Mouse (Mus musculus): ENCODE results near the gene Ppp1r14b. TPM values are rescaled to one million over a fixed set of nuclear protein-coding genes. Genes with fewer than 3 reads are reported as not detected.

The Ppp1r14b gene
- polyA plus RNA-seq, 1 experiment from 2014 or later: 132 TPM

GRCm38 (mm10) chr19:6942249-6942691 lies 32.5 kb upstream of the Ppp1r14b start, which contains the start of gene Gpr137:
Gpr137 (minus strand) TSS chr19:6942480.
- peaks cover 34% of the 10 kb centered on the region for H3K4me1 ChIP-seq (replicated peaks; ENCODE audit: control insufficient read depth, insufficient read depth, low read length)
- H3K36me3 ChIP-seq (ENCODE audit: control insufficient read depth, insufficient read depth): peaks cover 2% of the 10 kb centered on the region; the same call in 1 of the 2 replicates
- peak; percentile 87 for ATAC-seq
- peak within 1 kb of the TSS; percentile 98 for H3K4me3 ChIP-seq (replicated peaks; ENCODE audit: low read length)
- H3K27ac ChIP-seq (ENCODE audit: low read length): peak within 1 kb of the TSS; percentile 97
- peak within 1 kb of the TSS; percentile 99 for H3K9ac ChIP-seq (replicated peaks; ENCODE audit: low read depth, low read length)
- no peaks in the 10 kb centered on the region for H3K9me3 ChIP-seq (ENCODE audit: control insufficient read depth, low read length)
- no peaks in the 10 kb centered on the region for H3K27me3 ChIP-seq (replicated peaks; ENCODE audit: control insufficient read depth, insufficient read depth, low read length)
- under 1% methylated on average over 27 of the region's 27 CpGs for WGBS
- H3K4me2 ChIP-seq (ENCODE audit: low read length): peak within 1 kb of the TSS; percentile 99

- peaks cover 34% of the 10 kb centered on the region for H3K4me1 ChIP-seq (replicated peaks; ENCODE audit: control insufficient read depth, insufficient read depth, low read length)
- H3K9ac ChIP-seq (replicated peaks; ENCODE audit: low read depth, low read length): peak overlapping the region; percentile 99
- H3K4me2 ChIP-seq (ENCODE audit: low read length): peak overlapping the region; percentile 88
- H3K4me3 ChIP-seq (replicated peaks; ENCODE audit: low read length): peak overlapping the region; percentile 98
- H3K27ac ChIP-seq (ENCODE audit: low read length): peak overlapping the region; percentile 97
- H3K27me3 ChIP-seq (replicated peaks; ENCODE audit: control insufficient read depth, insufficient read depth, low read length): no peaks in the 10 kb centered on the region
- H3K36me3 ChIP-seq (ENCODE audit: control insufficient read depth, insufficient read depth): peaks cover 2% of the 10 kb centered on the region; the same call in 1 of the 2 replicates
- WGBS: 23% methylated on average over 5 of the region's 5 CpGs
- ATAC-seq: no peak
- H3K9me3 ChIP-seq (ENCODE audit: control insufficient read depth, low read length): no peaks in the 10 kb centered on the region
These were observed 32.0 kb upstream of the Ppp1r14b start for GRCm38 (mm10) chr19:6942764-6943163.

GRCm38 (mm10) chr19:6943709-6944108 lies 31.1 kb upstream of the Ppp1r14b start:
- Histone ChIP-seq H3K4me1 (replicated peaks; ENCODE audit: control insufficient read depth, insufficient read depth, low read length) (peaks cover 31% of the 10 kb centered on the region), H3K27me3 (replicated peaks; ENCODE audit: control insufficient read depth, insufficient read depth, low read length) (no peaks in the 10 kb centered on the region), H3K4me3 (replicated peaks; ENCODE audit: low read length) (no peak overlapping the region), H3K9ac (replicated peaks; ENCODE audit: low read depth, low read length) (no peak overlapping the region), H3K4me2 (ENCODE audit: low read length) (no peak overlapping the region), H3K27ac (ENCODE audit: low read length) (no peak overlapping the region), H3K9me3 (ENCODE audit: control insufficient read depth, low read length) (no peaks in the 10 kb centered on the region), H3K36me3 (ENCODE audit: control insufficient read depth, insufficient read depth) (peaks cover 2% of the 10 kb centered on the region; the same call in 1 of the 2 replicates)
- no peak for ATAC-seq
- WGBS: 96% methylated on average over 6 of the region's 6 CpGs

GRCm38 (mm10) chr19:6947742-6948141 lies 27.0 kb upstream of the Ppp1r14b start:
- no peak overlapping the region for H3K4me2 ChIP-seq (ENCODE audit: low read length)
- 50% methylated on average over 4 of the region's 4 CpGs for WGBS
- peaks cover 17% of the 10 kb centered on the region for H3K4me1 ChIP-seq (replicated peaks; ENCODE audit: control insufficient read depth, insufficient read depth, low read length)
- no peaks in the 10 kb centered on the region for H3K9me3 ChIP-seq (ENCODE audit: control insufficient read depth, low read length)
- H3K27ac ChIP-seq (ENCODE audit: low read length): no peak overlapping the region
- H3K27me3 ChIP-seq (replicated peaks; ENCODE audit: control insufficient read depth, insufficient read depth, low read length): no peaks in the 10 kb centered on the region
- H3K9ac ChIP-seq (replicated peaks; ENCODE audit: low read depth, low read length): no peak overlapping the region
- no peak for ATAC-seq
- H3K4me3 ChIP-seq (replicated peaks; ENCODE audit: low read length): no peak overlapping the region
- peaks cover 2% of the 10 kb centered on the region; the same call in 1 of the 2 replicates for H3K36me3 ChIP-seq (ENCODE audit: control insufficient read depth, insufficient read depth)

- no peak for ATAC-seq
- peaks cover 17% of the 10 kb centered on the region for H3K4me1 ChIP-seq (replicated peaks; ENCODE audit: control insufficient read depth, insufficient read depth, low read length)
- H3K4me2 ChIP-seq (ENCODE audit: low read length): no peak overlapping the region
- no peak overlapping the region for H3K27ac ChIP-seq (ENCODE audit: low read length)
- no peaks in the 10 kb centered on the region for H3K9me3 ChIP-seq (ENCODE audit: control insufficient read depth, low read length)
- WGBS: 70% methylated on average over 4 of the region's 4 CpGs
- H3K9ac ChIP-seq (replicated peaks; ENCODE audit: low read depth, low read length): no peak overlapping the region
- no peak overlapping the region for H3K4me3 ChIP-seq (replicated peaks; ENCODE audit: low read length)
- H3K36me3 ChIP-seq (ENCODE audit: control insufficient read depth, insufficient read depth): peaks cover 2% of the 10 kb centered on the region; the same call in 1 of the 2 replicates
- no peaks in the 10 kb centered on the region for H3K27me3 ChIP-seq (replicated peaks; ENCODE audit: control insufficient read depth, insufficient read depth, low read length)
These were observed 26.6 kb upstream of the Ppp1r14b start for GRCm38 (mm10) chr19:6948186-6948585.

- ATAC-seq: no peak
- no peak overlapping the region for H3K4me2 ChIP-seq (ENCODE audit: low read length)
These were observed 25.2 kb upstream of the Ppp1r14b start for GRCm38 (mm10) chr19:6949532-6949931.

GRCm38 (mm10) chr19:6949951-6950350 lies 24.8 kb upstream of the Ppp1r14b start:
- Histone ChIP-seq H3K36me3 (ENCODE audit: control insufficient read depth, insufficient read depth) (peaks cover 2% of the 10 kb centered on the region; the same call in 1 of the 2 replicates), H3K4me2 (ENCODE audit: low read length) (peak overlapping the region; percentile 77), H3K9ac (replicated peaks; ENCODE audit: low read depth, low read length) (peak overlapping the region; percentile 76; the same call in 1 of the 2 replicates), H3K27ac (ENCODE audit: low read length) (no peak overlapping the region), H3K4me3 (replicated peaks; ENCODE audit: low read length) (peak overlapping the region; percentile 68), H3K4me1 (replicated peaks; ENCODE audit: control insufficient read depth, insufficient read depth, low read length) (peaks cover 17% of the 10 kb centered on the region), H3K27me3 (replicated peaks; ENCODE audit: control insufficient read depth, insufficient read depth, low read length) (no peaks in the 10 kb centered on the region), H3K9me3 (ENCODE audit: control insufficient read depth, low read length) (no peaks in the 10 kb centered on the region)
- WGBS: 51% methylated on average over 5 of the region's 5 CpGs
- no peak for ATAC-seq

More at GRCm38 (mm10) chr19:6949532-6949931, 25.2 kb upstream of the Ppp1r14b start:
- Histone ChIP-seq H3K9me3 (ENCODE audit: control insufficient read depth, low read length) (no peaks in the 10 kb centered on the region), H3K27me3 (replicated peaks; ENCODE audit: control insufficient read depth, insufficient read depth, low read length) (no peaks in the 10 kb centered on the region), H3K9ac (replicated peaks; ENCODE audit: low read depth, low read length) (0 out of 2 replicates have a peak overlapping the region, but pooled peaks have one; percentile 7), H3K36me3 (ENCODE audit: control insufficient read depth, insufficient read depth) (peaks cover 2% of the 10 kb centered on the region; the same call in 1 of the 2 replicates), H3K4me3 (replicated peaks; ENCODE audit: low read length) (no peak overlapping the region), H3K27ac (ENCODE audit: low read length) (no peak overlapping the region), H3K4me1 (replicated peaks; ENCODE audit: control insufficient read depth, insufficient read depth, low read length) (peaks cover 17% of the 10 kb centered on the region)
- WGBS: 85% methylated on average over 5 of the region's 5 CpGs

GRCm38 (mm10) chr19:6950613-6951153 lies 24.1 kb upstream of the Ppp1r14b start:
- H3K9me3 ChIP-seq (ENCODE audit: control insufficient read depth, low read length): no peaks in the 10 kb centered on the region
- under 1% methylated on average over 28 of the region's 28 CpGs for WGBS

GRCm38 (mm10) chr19:6951381-6951968 lies 23.3 kb upstream of the Ppp1r14b start:
- ATAC-seq: peak; percentile 90
- WGBS: under 1% methylated on average over 35 of the region's 35 CpGs
- Histone ChIP-seq H3K4me2 (ENCODE audit: low read length) (peak overlapping the region; percentile 77), H3K4me3 (replicated peaks; ENCODE audit: low read length) (peak overlapping the region; percentile 68), H3K4me1 (replicated peaks; ENCODE audit: control insufficient read depth, insufficient read depth, low read length) (peaks cover 17% of the 10 kb centered on the region), H3K27me3 (replicated peaks; ENCODE audit: control insufficient read depth, insufficient read depth, low read length) (no peaks in the 10 kb centered on the region), H3K36me3 (ENCODE audit: control insufficient read depth, insufficient read depth) (no peaks in the 10 kb centered on the region), H3K9me3 (ENCODE audit: control insufficient read depth, low read length) (no peaks in the 10 kb centered on the region), H3K9ac (replicated peaks; ENCODE audit: low read depth, low read length) (peak overlapping the region; percentile 76), H3K27ac (ENCODE audit: low read length) (peak overlapping the region; percentile 95)

More at GRCm38 (mm10) chr19:6950613-6951153, 24.1 kb upstream of the Ppp1r14b start:
- Histone ChIP-seq H3K4me3 (replicated peaks; ENCODE audit: low read length) (peak overlapping the region; percentile 68), H3K9ac (replicated peaks; ENCODE audit: low read depth, low read length) (peak overlapping the region; percentile 76), H3K27me3 (replicated peaks; ENCODE audit: control insufficient read depth, insufficient read depth, low read length) (no peaks in the 10 kb centered on the region), H3K4me1 (replicated peaks; ENCODE audit: control insufficient read depth, insufficient read depth, low read length) (peaks cover 17% of the 10 kb centered on the region), H3K4me2 (ENCODE audit: low read length) (peak overlapping the region; percentile 77), H3K36me3 (ENCODE audit: control insufficient read depth, insufficient read depth) (peaks cover 2% of the 10 kb centered on the region; the same call in 1 of the 2 replicates), H3K27ac (ENCODE audit: low read length) (peak overlapping the region; percentile 95)
- peak; percentile 65 for ATAC-seq

All from forebrain, embryonic 16.5 days (tissue).